Mouse (Mus musculus) testis, postnatal 10 days (tissue): ENCODE measurements around the gene Lcp1.
"Not testable (repeated sequence)": the region's sequence is repeated elsewhere in the genome, so short reads cannot be mapped to it uniquely, and the experiment has no call there.

Source experiments
- DNase-seq: peaks from one replicate; pipeline ENCODE4 v3.0.0; 2021; ENCODE audit warnings: low spot score

Gene Lcp1

GRCm38 (mm10) chr14:75130501-75131318, at the start of gene Lcp1, which contains the start of gene Lrrc63:
Gene Lcp1, plus strand, starts transcription at chr14:75131101.
Gene Lrrc63, minus strand, starts transcription at chr14:75130881.
- peak; percentile 84 for DNase-seq

GRCm38 (mm10) chr14:75102956-75103355, 27.9 kb upstream of the Lcp1 start:
- DNase-seq: no peak

GRCm38 (mm10) chr14:75121658-75122057, 9.2 kb upstream of the Lcp1 start:
- no peak for DNase-seq

GRCm38 (mm10) chr14:75131324-75131935, 529 bp downstream of the Lcp1 start:
- DNase-seq: no peak

- no peak for DNase-seq
Observed at GRCm38 (mm10) chr14:75136119-75136966, 5.4 kb downstream of the Lcp1 start.

GRCm38 (mm10) chr14:75138503-75138902, 7.6 kb downstream of the Lcp1 start:
- no peak for DNase-seq

GRCm38 (mm10) chr14:75139225-75139624, 8.3 kb downstream of the Lcp1 start:
- DNase-seq: no peak

- DNase-seq: not testable (repeated sequence)
Observed at GRCm38 (mm10) chr14:75147706-75148105, 16.8 kb downstream of the Lcp1 start.

GRCm38 (mm10) chr14:75148229-75148628, 17.3 kb downstream of the Lcp1 start:
- DNase-seq: no peak

GRCm38 (mm10) chr14:75150653-75151052, 19.8 kb downstream of the Lcp1 start:
- DNase-seq: no peak

- DNase-seq: no peak
Observed at GRCm38 (mm10) chr14:75151146-75151545, 20.2 kb downstream of the Lcp1 start.

- no peak for DNase-seq
Observed at GRCm38 (mm10) chr14:75154481-75154880, 23.6 kb downstream of the Lcp1 start.

- no peak for DNase-seq
Observed at GRCm38 (mm10) chr14:75159375-75159774, 28.5 kb downstream of the Lcp1 start.

- no peak for DNase-seq
Observed at GRCm38 (mm10) chr14:75163866-75164265, 33.0 kb downstream of the Lcp1 start.

GRCm38 (mm10) chr14:75164345-75164744, 33.4 kb downstream of the Lcp1 start:
- no peak for DNase-seq

- DNase-seq: no peak
Observed at GRCm38 (mm10) chr14:75165574-75166131, 34.8 kb downstream of the Lcp1 start.

GRCm38 (mm10) chr14:75168501-75168900, 37.6 kb downstream of the Lcp1 start:
- DNase-seq: no peak

GRCm38 (mm10) chr14:75170546-75170945, 39.6 kb downstream of the Lcp1 start:
- DNase-seq: no peak

- DNase-seq: no peak
Observed at GRCm38 (mm10) chr14:75174296-75174695, 43.4 kb downstream of the Lcp1 start.

- DNase-seq: no peak
Observed at GRCm38 (mm10) chr14:75174731-75175555, 44.0 kb downstream of the Lcp1 start.

- DNase-seq: no peak
Observed at GRCm38 (mm10) chr14:75175781-75176180, 44.9 kb downstream of the Lcp1 start.
